Mouse (Mus musculus): ENCODE results near the gene Efna5. TPM values are rescaled to one million over a fixed set of nuclear protein-coding genes. Genes with fewer than 3 reads are reported as not detected.

Efna5 gene
- total and polyA plus RNA-seq, 3 experiments: 0.04 to 0.23 TPM; not detected in 1

DNA sequence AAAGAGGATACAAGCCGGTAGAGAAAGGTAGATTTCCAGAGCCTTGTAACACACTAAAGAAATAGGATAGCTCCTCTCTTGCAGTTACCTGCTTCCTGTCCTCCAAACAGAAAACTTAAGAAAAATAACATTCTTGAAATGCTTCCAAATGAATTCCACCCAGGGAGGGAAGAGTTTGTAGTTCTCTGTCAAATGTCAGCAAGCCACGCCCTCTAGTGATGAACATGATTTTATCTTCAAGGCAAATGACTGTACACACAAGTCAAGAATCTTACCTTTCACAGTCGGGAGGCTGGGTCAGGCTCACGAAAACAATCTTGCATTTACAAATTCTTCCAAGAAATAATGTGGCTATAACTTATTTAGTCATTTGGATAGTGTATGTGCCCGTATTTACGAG lies 78.4 kb downstream of the Efna5 start:
- Histone ChIP-seq H3K4me1 (ENCODE audit: control insufficient read depth in 1 of 2, insufficient read depth in 2 of 2) (no peaks in the 10 kb centered on the region), H3K9ac (ENCODE audit: insufficient read depth, low read depth) (no peak overlapping the region), H3K4me2 (ENCODE audit: insufficient read depth, low read depth, poor library complexity, severe bottlenecking) (no peak overlapping the region), H3K27me3 (replicated peaks) (no peaks in the 10 kb centered on the region), H3K36me3 (replicated peaks in 1 of 2; ENCODE audit: control insufficient read depth in 1 of 2, insufficient read depth in 1 of 2, low read length in 1 of 2) (no peaks in the 10 kb centered on the region), H3K4me3 (replicated peaks in 1 of 3; ENCODE audit: low read depth in 2 of 3, low read length in 2 of 3, poor library complexity in 1 of 3) (no peak overlapping the region), H3K9me3 (replicated peaks; ENCODE audit: low read length) (no peaks in the 10 kb centered on the region), H3K79me2 (replicated peaks; ENCODE audit: control insufficient read depth, extremely low read depth, insufficient read depth, poor library complexity, severe bottlenecking) (no peaks in the 10 kb centered on the region), H3K27ac (ENCODE audit: insufficient read depth, low read depth) (no peak overlapping the region)
- in situ Hi-C loops (cut with MboI; ENCODE audit: low pct_ligation_motif_present, low pct_unique_long_range_greater_than_20kb, low sequenced_read_pairs): no loop called here
- DNase-seq (ENCODE audit: extremely low read depth): peak; percentile 6
- TF ChIP-seq MYC (IDR thresholded peaks at IDR 0.05; ENCODE audit: low read depth, low read length) (no peak), CTCF (conservative IDR thresholded peaks at IDR 0.05 in 1 of 2, IDR thresholded peaks at IDR 0.05 in 1 of 2; ENCODE audit: low read depth in 2 of 2, low read length in 2 of 2) (0 out of 4 replicates have a peak, but pooled peaks of 1 of the 2 experiments have one; percentile 7), USF1 (IDR thresholded peaks at IDR 0.05; ENCODE audit: low read depth, low read length) (no peak), MEF2A (IDR thresholded peaks at IDR 0.05; ENCODE audit: borderline replicate concordance, low read depth, low read length) (no peak), NELFE (IDR thresholded peaks at IDR 0.05; ENCODE audit: low read depth, low read length) (no peak), TBP (conservative IDR thresholded peaks at IDR 0.05; ENCODE audit: low read depth, low read length) (no peak), POLR2A (IDR thresholded peaks at IDR 0.05; ENCODE audit: low read depth, low read length) (no peak), RAD21 (IDR thresholded peaks at IDR 0.05; ENCODE audit: low read depth, low read length) (peak; percentile 15), NRF1 (IDR thresholded peaks at IDR 0.05; ENCODE audit: low read depth, low read length) (no peak), JUN (IDR thresholded peaks at IDR 0.05; ENCODE audit: insufficient read depth, low read depth, low read length) (no peak), TCF12 (IDR thresholded peaks at IDR 0.05; ENCODE audit: low read depth, low read length) (no peak)
- dilution Hi-C loops (cut with MboI; ENCODE audit: extremely low pct_ligation_motif_present, extremely low pct_unique_long_range_greater_than_20kb, low sequenced_read_pairs): no loop called here

DNA sequence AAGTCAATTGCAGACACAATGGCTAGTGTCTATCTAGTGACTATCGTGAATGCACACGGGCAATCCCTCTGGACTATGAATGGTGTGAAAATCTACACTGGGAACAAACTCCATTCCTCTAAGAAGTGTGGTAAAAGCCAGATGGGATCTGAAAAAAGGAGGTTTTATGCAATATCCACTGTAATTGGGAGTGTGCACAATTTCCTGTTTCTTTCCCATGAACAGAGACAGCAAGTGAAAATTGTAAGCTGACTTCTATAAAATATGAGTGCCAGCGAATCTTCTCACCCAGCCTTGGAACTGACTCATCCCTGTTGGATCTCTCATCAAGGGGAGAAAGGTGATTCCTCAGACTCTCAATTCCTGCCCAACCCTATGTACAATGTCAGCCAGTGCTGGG lies 83.8 kb downstream of the Efna5 start:
- no peaks in the 10 kb centered on the region for H3K27me3 ChIP-seq (replicated peaks)
- dilution Hi-C loops (cut with MboI; ENCODE audit: extremely low pct_ligation_motif_present, extremely low pct_unique_long_range_greater_than_20kb, low sequenced_read_pairs) (no loop called here), in situ Hi-C loops (cut with MboI; ENCODE audit: low pct_ligation_motif_present, low pct_unique_long_range_greater_than_20kb, low sequenced_read_pairs) (no loop called here)
- H3K9me3 ChIP-seq (replicated peaks; ENCODE audit: low read length): no peaks in the 10 kb centered on the region
- H3K4me3 ChIP-seq (replicated peaks in 1 of 3; ENCODE audit: low read depth in 2 of 3, low read length in 2 of 3, poor library complexity in 1 of 3): no peak overlapping the region
- no peaks in the 10 kb centered on the region for H3K36me3 ChIP-seq (replicated peaks in 1 of 2; ENCODE audit: control insufficient read depth in 1 of 2, insufficient read depth in 1 of 2, low read length in 1 of 2)
- H3K79me2 ChIP-seq (replicated peaks; ENCODE audit: control insufficient read depth, extremely low read depth, insufficient read depth, poor library complexity, severe bottlenecking): no peaks in the 10 kb centered on the region
- H3K4me1 ChIP-seq (ENCODE audit: control insufficient read depth in 1 of 2, insufficient read depth in 2 of 2): no peaks in the 10 kb centered on the region
- H3K4me2 ChIP-seq (ENCODE audit: insufficient read depth, low read depth, poor library complexity, severe bottlenecking): no peak overlapping the region
- TF ChIP-seq HCFC1 (IDR thresholded peaks at IDR 0.05; ENCODE audit: low read depth, low read length): no peak
- no peak for TF ChIP-seq IRF4 (IDR thresholded peaks at IDR 0.05; ENCODE audit: low read depth, low read length)
- no peak for TF ChIP-seq UBTF (IDR thresholded peaks at IDR 0.05; ENCODE audit: low read depth, low read length)
- no peak for TF ChIP-seq KAT2A (IDR thresholded peaks at IDR 0.05; ENCODE audit: insufficient replicate concordance, low read length)
- no peak for TF ChIP-seq RCOR1 (conservative IDR thresholded peaks at IDR 0.05; ENCODE audit: low read depth, low read length)
- TF ChIP-seq MAX (IDR thresholded peaks at IDR 0.05; ENCODE audit: low read length): no peak
- no peak for TF ChIP-seq PAX5 (IDR thresholded peaks at IDR 0.05; ENCODE audit: low read length)
- TF ChIP-seq E2F4 (IDR thresholded peaks at IDR 0.05; ENCODE audit: insufficient replicate concordance, low read depth, low read length): no peak
- no peak for TF ChIP-seq NELFE (IDR thresholded peaks at IDR 0.05; ENCODE audit: low read depth, low read length)
- no peak for TF ChIP-seq ZC3H11A (IDR thresholded peaks at IDR 0.05; ENCODE audit: low read depth, low read length)
- no peak for TF ChIP-seq USF2 (conservative IDR thresholded peaks at IDR 0.05; ENCODE audit: low read depth, low read length)
- TF ChIP-seq ZKSCAN1 (IDR thresholded peaks at IDR 0.05; ENCODE audit: borderline replicate concordance, low read depth, low read length): no peak
- TF ChIP-seq JUND (conservative IDR thresholded peaks at IDR 0.05; ENCODE audit: low read depth, low read length): no peak
- no peak for TF ChIP-seq ZMIZ1 (IDR thresholded peaks at IDR 0.05; ENCODE audit: low read depth, low read length)
- TF ChIP-seq ZNF384 (IDR thresholded peaks at IDR 0.05; ENCODE audit: low read depth, low read length): no peak
- TF ChIP-seq USF1 (IDR thresholded peaks at IDR 0.05; ENCODE audit: low read depth, low read length): no peak
- no peak for DNase-seq (ENCODE audit: extremely low read depth)
- no peak overlapping the region for H3K9ac ChIP-seq (ENCODE audit: insufficient read depth, low read depth)
- H3K27ac ChIP-seq (ENCODE audit: insufficient read depth, low read depth): no peak overlapping the region

All from CH12.LX (cell line).